Mouse (Mus musculus): ENCODE measurements around the gene Pate1. TPM values are rescaled to one million over a fixed set of nuclear protein-coding genes. Genes with fewer than 3 reads are reported as not detected.

Gene Pate1
- total RNA-seq (2014; fragmentation: Nextera tagmentation): not detected in 2 replicates
- total RNA-seq (2017): not detected in 2 replicates

DNA sequence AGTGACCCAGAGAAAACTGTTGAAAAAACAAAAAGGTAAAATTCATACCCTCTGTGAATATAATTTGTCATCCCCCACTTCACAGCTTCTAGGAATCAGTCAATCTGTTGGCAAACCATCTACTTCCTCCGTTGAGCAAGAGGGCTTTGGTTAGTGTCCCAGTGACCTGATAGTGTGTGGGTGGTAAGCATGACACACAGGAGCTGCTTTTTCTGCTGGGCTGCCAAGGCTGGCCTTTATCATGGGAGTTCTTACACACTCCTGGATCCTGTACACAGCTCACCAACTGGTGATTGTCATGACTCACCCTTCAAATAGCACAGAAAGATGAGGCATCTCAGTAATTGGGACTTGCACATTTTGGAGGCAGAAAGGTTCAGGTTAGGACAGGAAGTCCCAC is at the start of gene Pate1:
Gene Pate1 (minus strand): TSS at position 378 of the 400 bp plus-strand sequence.
- no peak for ATAC-seq (replicated peaks; ENCODE audit: poor library complexity, severe bottlenecking)

DNA sequence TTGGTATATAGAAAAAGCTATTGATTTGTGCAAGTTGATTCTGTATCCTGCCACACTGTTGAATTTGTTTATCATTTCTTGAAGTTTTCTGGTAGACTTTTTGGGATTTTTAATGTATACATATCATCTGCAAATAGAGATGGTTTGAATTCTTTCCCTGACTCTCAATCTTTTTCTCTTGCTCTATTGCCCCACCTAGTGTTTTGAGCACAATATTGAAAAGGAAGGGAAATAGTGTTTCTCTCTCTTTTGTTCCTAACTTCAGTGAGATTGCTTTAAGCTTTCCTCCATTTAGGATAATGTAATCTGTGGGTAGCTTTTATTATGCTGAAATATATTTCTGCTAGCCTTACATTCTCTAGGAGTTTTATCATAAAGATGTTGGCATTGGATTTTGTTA is 20.1 kb upstream of the Pate1 start:
- no peak for ATAC-seq (replicated peaks; ENCODE audit: poor library complexity, severe bottlenecking)

- no peak for ATAC-seq (replicated peaks; ENCODE audit: poor library complexity, severe bottlenecking)
These were observed 4.7 kb upstream of the Pate1 start for GRCm38 (mm10) chr9:35691924-35692323.

GRCm38 (mm10) chr9:35673557-35673956 is 13.6 kb downstream of the Pate1 start:
- no peak for ATAC-seq (replicated peaks; ENCODE audit: poor library complexity, severe bottlenecking)

- ATAC-seq (replicated peaks; ENCODE audit: poor library complexity, severe bottlenecking): no peak
These were observed 39.1 kb downstream of the Pate1 start, which contains the start of gene Pate3 for GRCm38 (mm10) chr9:35648102-35648501. Pate3 (minus strand) TSS chr9:35648202.

Other genes starting within 250 kb of the Pate1 start
- gene Gm1113, start 169.1 kb downstream of the Pate1 start, total RNA-seq (2014; fragmentation: Nextera tagmentation): not detected in 2 replicates
- gene Gm1113, start 169.1 kb downstream of the Pate1 start, total RNA-seq (2017): not detected in 2 replicates
- gene Ddx25, start 128.9 kb downstream of the Pate1 start, total RNA-seq (2014; fragmentation: Nextera tagmentation): 0.19 TPM in 1 of 2 replicates, not detected in the other
- not detected in 2 replicates for gene Ddx25, start 128.9 kb downstream of the Pate1 start, total RNA-seq (2017)
- 25.4 and 33.5 TPM in 2 replicates for gene Pus3, start 128.8 kb downstream of the Pate1 start, total RNA-seq (2014; fragmentation: Nextera tagmentation)
- 21.9 and 31.7 TPM in 2 replicates for gene Pus3, start 128.8 kb downstream of the Pate1 start, total RNA-seq (2017)
- not detected in 2 replicates for gene Pate2, start 117.1 kb downstream of the Pate1 start, total RNA-seq (2014; fragmentation: Nextera tagmentation)
- gene Pate2, start 117.1 kb downstream of the Pate1 start, total RNA-seq (2017): 0.17 TPM in 1 of 2 replicates, not detected in the other
- 4.2 and 4.3 TPM in 2 replicates for gene Hyls1, start 117.0 kb downstream of the Pate1 start, total RNA-seq (2014; fragmentation: Nextera tagmentation)
- gene Hyls1, start 117.0 kb downstream of the Pate1 start, total RNA-seq (2017): 7.6 and 13.3 TPM in 2 replicates
- gene Pate4, start 75.4 kb downstream of the Pate1 start, total RNA-seq (2014; fragmentation: Nextera tagmentation): not detected in 2 replicates
- gene Pate4, start 75.4 kb downstream of the Pate1 start, total RNA-seq (2017): not detected in 2 replicates
- not detected in 2 replicates for gene Pate3, start 39.2 kb downstream of the Pate1 start, total RNA-seq (2014; fragmentation: Nextera tagmentation)
- gene Pate3, start 39.2 kb downstream of the Pate1 start, total RNA-seq (2017): not detected in 2 replicates
- not detected in 2 replicates for gene Gm17677, start 53.7 kb upstream of the Pate1 start, total RNA-seq (2014; fragmentation: Nextera tagmentation)
- gene Gm17677, start 53.7 kb upstream of the Pate1 start, total RNA-seq (2017): not detected in 2 replicates
- gene Gm17727, start 90.7 kb upstream of the Pate1 start, total RNA-seq (2014; fragmentation: Nextera tagmentation): not detected in 2 replicates
- not detected in 2 replicates for gene Gm17727, start 90.7 kb upstream of the Pate1 start, total RNA-seq (2017)
- gene Gm27235, start 102.7 kb upstream of the Pate1 start, total RNA-seq (2014; fragmentation: Nextera tagmentation): not detected in 2 replicates
- not detected in 2 replicates for gene Gm27235, start 102.7 kb upstream of the Pate1 start, total RNA-seq (2017)
- gene D730048I06Rik, start 102.7 kb upstream of the Pate1 start, total RNA-seq (2014; fragmentation: Nextera tagmentation): not detected in 2 replicates
- gene D730048I06Rik, start 102.7 kb upstream of the Pate1 start, total RNA-seq (2017): not detected in 2 replicates
- not detected in 2 replicates for gene 9230110F15Rik, start 156.8 kb upstream of the Pate1 start, total RNA-seq (2014; fragmentation: Nextera tagmentation)
- gene 9230110F15Rik, start 156.8 kb upstream of the Pate1 start, total RNA-seq (2017): not detected in 2 replicates
- not detected in 2 replicates for gene 9230113P08Rik, start 221.0 kb upstream of the Pate1 start, total RNA-seq (2014; fragmentation: Nextera tagmentation)
- gene 9230113P08Rik, start 221.0 kb upstream of the Pate1 start, total RNA-seq (2017): not detected in 2 replicates

Measured in granulocyte monocyte progenitor cell, adult 5-6 weeks (primary cell).